Mouse (Mus musculus) limb, embryonic 10.5 days (tissue): Measurements from ENCODE around the gene Ip6k1. TPM values are rescaled to one million over a fixed set of nuclear protein-coding genes. Genes with fewer than 3 reads are reported as not detected.

Experiments
- DNase-seq: peaks from one replicate; pipeline ENCODE4 v3.0.0-alpha.2; 2017; ENCODE audit warnings: low spot score
- H3K27ac ChIP-seq: fragments of 300-500 bp; sonication (generic); 2 replicates; pipeline ENCODE4 v1.5.1; 2016; ENCODE audit warnings: mild to moderate bottlenecking
- H3K27me3 ChIP-seq: fragments of 300-500 bp; sonication (generic); 2 replicates; pipeline ENCODE4 v1.6.1; 2016; ENCODE audit warnings: low read depth, mild to moderate bottlenecking; ENCODE audit not compliant: poor library complexity, severe bottlenecking
- H3K36me3 ChIP-seq: fragments of 300-500 bp; sonication (generic); 2 replicates; pipeline ENCODE4 v1.6.1; 2016; ENCODE audit warnings: mild to moderate bottlenecking, moderate library complexity
- H3K4me1 ChIP-seq: fragments of 300-500 bp; sonication (generic); 2 replicates; pipeline ENCODE4 v1.6.1; 2016
- H3K4me3 ChIP-seq: fragments of 300-500 bp; sonication (generic); 2 replicates; pipeline ENCODE4 v1.5.1; 2016; ENCODE audit warnings: mild to moderate bottlenecking, moderate library complexity
- H3K9me3 ChIP-seq: fragments of 300-500 bp; sonication (generic); replicated peaks from 2 replicates; pipeline ENCODE4 v1.6.1; 2016; ENCODE audit warnings: mild to moderate bottlenecking
- WGBS: fragments of 180-500 bp; shearing (Covaris S2); methylation state at CpG from one replicate; pipeline ENCODE4 v1.1.7; 2016; 5-methylcytosine and 5-hydroxymethylcytosine counted together
- polyA plus RNA-seq: library from polyadenylated mRNA; unstranded; fragments of >200 nt; fragmentation: Nextera tagmentation; extraction: Ambion mirVana; gene quantifications from 2 replicates; pipeline ENCODE4 v1.2.1, GENCODE M21; 2016

The Ip6k1 gene
- polyA plus RNA-seq, 1 experiment from 2014 or later: 69.8 TPM

GRCm38 (mm10) chr9:108058291-108058690 is 56.0 kb downstream of the Ip6k1 start:
- Histone ChIP-seq H3K4me3 (no peak overlapping the region), H3K9me3 (no peaks in the 10 kb centered on the region), H3K27me3 (no peaks in the 10 kb centered on the region), H3K27ac (no peak overlapping the region), H3K36me3 (peaks cover 94% of the 10 kb centered on the region), H3K4me1 (peaks cover 3% of the 10 kb centered on the region)
- WGBS: 96% methylated on average over 9 of the region's 9 CpGs
- no peak for DNase-seq

GRCm38 (mm10) chr9:108062142-108062541 is 59.8 kb downstream of the Ip6k1 start:
- Histone ChIP-seq H3K27me3 (no peaks in the 10 kb centered on the region), H3K4me3 (no peak overlapping the region), H3K4me1 (no peaks in the 10 kb centered on the region), H3K36me3 (peaks cover 92% of the 10 kb centered on the region), H3K9me3 (no peaks in the 10 kb centered on the region), H3K27ac (no peak overlapping the region)
- WGBS: 96% methylated on average over 3 of the region's 3 CpGs
- no peak for DNase-seq

- Histone ChIP-seq H3K9me3 (no peaks in the 10 kb centered on the region), H3K27ac (no peak overlapping the region), H3K4me3 (no peak overlapping the region), H3K4me1 (peaks cover 2% of the 10 kb centered on the region; the same call in 1 of the 2 replicates), H3K36me3 (peaks cover 87% of the 10 kb centered on the region), H3K27me3 (no peaks in the 10 kb centered on the region)
- 89% methylated on average over 12 of the region's 12 CpGs for WGBS
- DNase-seq: no peak
Measured at GRCm38 (mm10) chr9:108063361-108063760, 61.1 kb downstream of the Ip6k1 start.

GRCm38 (mm10) chr9:108065491-108066011 is 63.2 kb downstream of the Ip6k1 start:
- Histone ChIP-seq H3K27me3 (no peaks in the 10 kb centered on the region), H3K4me3 (no peak overlapping the region), H3K27ac (no peak overlapping the region), H3K9me3 (no peaks in the 10 kb centered on the region), H3K4me1 (peaks cover 2% of the 10 kb centered on the region; the same call in 1 of the 2 replicates), H3K36me3 (peaks cover 86% of the 10 kb centered on the region)
- DNase-seq: no peak
- WGBS: 56% methylated on average over 5 of the region's 5 CpGs

GRCm38 (mm10) chr9:108067199-108067598 is 64.9 kb downstream of the Ip6k1 start:
- no peaks in the 10 kb centered on the region for H3K9me3 ChIP-seq
- DNase-seq: no peak
- H3K27ac ChIP-seq: no peak overlapping the region
- WGBS: 78% methylated on average over 7 of the region's 7 CpGs
- no peaks in the 10 kb centered on the region for H3K27me3 ChIP-seq
- H3K36me3 ChIP-seq: peaks cover 85% of the 10 kb centered on the region
- no peak overlapping the region for H3K4me3 ChIP-seq
- H3K4me1 ChIP-seq: peaks cover 2% of the 10 kb centered on the region; the same call in 1 of the 2 replicates

GRCm38 (mm10) chr9:108067900-108068299 is 65.6 kb downstream of the Ip6k1 start:
- Histone ChIP-seq H3K4me3 (no peak overlapping the region), H3K27me3 (no peaks in the 10 kb centered on the region), H3K27ac (0 out of 2 replicates have a peak overlapping the region, but pooled peaks have one; percentile 6), H3K9me3 (no peaks in the 10 kb centered on the region), H3K36me3 (peaks cover 80% of the 10 kb centered on the region), H3K4me1 (peaks cover 2% of the 10 kb centered on the region; the same call in 1 of the 2 replicates)
- DNase-seq: peak; percentile 90
- 20% methylated on average over 8 of the region's 8 CpGs for WGBS

- peaks cover 74% of the 10 kb centered on the region for H3K36me3 ChIP-seq
- no peak overlapping the region for H3K4me3 ChIP-seq
- 89% methylated on average over 9 of the region's 9 CpGs for WGBS
- H3K9me3 ChIP-seq: no peaks in the 10 kb centered on the region
- peaks cover 8% of the 10 kb centered on the region; the same call in 1 of the 2 replicates for H3K4me1 ChIP-seq
- no peak overlapping the region for H3K27ac ChIP-seq
- no peak for DNase-seq
- H3K27me3 ChIP-seq: no peaks in the 10 kb centered on the region
Measured at GRCm38 (mm10) chr9:108069007-108069406, 66.7 kb downstream of the Ip6k1 start.

- H3K36me3 ChIP-seq: peaks cover 69% of the 10 kb centered on the region
- no peaks in the 10 kb centered on the region for H3K27me3 ChIP-seq
- H3K4me1 ChIP-seq: peaks cover 8% of the 10 kb centered on the region; the same call in 1 of the 2 replicates
- no peak overlapping the region for H3K4me3 ChIP-seq
- H3K27ac ChIP-seq: no peak overlapping the region
- WGBS: 97% methylated on average over 7 of the region's 7 CpGs
- no peaks in the 10 kb centered on the region for H3K9me3 ChIP-seq
- no peak for DNase-seq
Measured at GRCm38 (mm10) chr9:108069529-108069928, 67.2 kb downstream of the Ip6k1 start.

- peaks cover 8% of the 10 kb centered on the region; the same call in 1 of the 2 replicates for H3K4me1 ChIP-seq
- H3K36me3 ChIP-seq: peaks cover 49% of the 10 kb centered on the region
- no peaks in the 10 kb centered on the region for H3K27me3 ChIP-seq
- no peak for DNase-seq
- H3K4me3 ChIP-seq: no peak overlapping the region
- 93% methylated on average over 4 of the region's 4 CpGs for WGBS
- no peaks in the 10 kb centered on the region for H3K9me3 ChIP-seq
- H3K27ac ChIP-seq: no peak overlapping the region
Measured at GRCm38 (mm10) chr9:108071801-108072200, 69.5 kb downstream of the Ip6k1 start.

GRCm38 (mm10) chr9:108072481-108072924 is 70.2 kb downstream of the Ip6k1 start:
- WGBS: 55% methylated on average over 9 of the region's 9 CpGs
- no peaks in the 10 kb centered on the region for H3K9me3 ChIP-seq
- no peak overlapping the region for H3K27ac ChIP-seq
- H3K27me3 ChIP-seq: no peaks in the 10 kb centered on the region
- H3K4me1 ChIP-seq: peaks cover 13% of the 10 kb centered on the region; the same call in 1 of the 2 replicates
- peaks cover 43% of the 10 kb centered on the region for H3K36me3 ChIP-seq
- no peak overlapping the region for H3K4me3 ChIP-seq
- DNase-seq: no peak

- peaks cover 18% of the 10 kb centered on the region for H3K4me1 ChIP-seq
- no peak overlapping the region for H3K27ac ChIP-seq
- WGBS: 64% methylated on average over 7 of the region's 7 CpGs
Measured at GRCm38 (mm10) chr9:108073141-108073930, 71.0 kb downstream of the Ip6k1 start.

GRCm38 (mm10) chr9:108080168-108080567 is 77.9 kb downstream of the Ip6k1 start, which contains the start of gene Mst1:
Mst1 (plus strand) TSS chr9:108080436.
- Histone ChIP-seq H3K27ac (peak within 1 kb of the TSS; percentile 90), H3K9me3 (no peaks in the 10 kb centered on the region), H3K27me3 (peaks cover 54% of the 10 kb centered on the region), H3K4me3 (peak within 1 kb of the TSS; percentile 85), H3K4me1 (peaks cover 51% of the 10 kb centered on the region), H3K36me3 (peaks cover 16% of the 10 kb centered on the region)
- DNase-seq: no peak
- 74% methylated on average over 5 of the region's 5 CpGs for WGBS

More at GRCm38 (mm10) chr9:108073141-108073930, 71.0 kb downstream of the Ip6k1 start:
- DNase-seq: no peak
- peaks cover 38% of the 10 kb centered on the region for H3K36me3 ChIP-seq
- H3K27me3 ChIP-seq: no peaks in the 10 kb centered on the region
- no peak overlapping the region for H3K4me3 ChIP-seq
- no peaks in the 10 kb centered on the region for H3K9me3 ChIP-seq

- WGBS: 4% methylated on average over 19 of the region's 19 CpGs
- Histone ChIP-seq H3K9me3 (no peaks in the 10 kb centered on the region), H3K4me3 (peak overlapping the region; percentile 29), H3K4me1 (peaks cover 46% of the 10 kb centered on the region), H3K27ac (no peak overlapping the region), H3K27me3 (peaks cover 58% of the 10 kb centered on the region), H3K36me3 (peaks cover 40% of the 10 kb centered on the region)
- no peak for DNase-seq
Measured at GRCm38 (mm10) chr9:108082549-108082948, 80.2 kb downstream of the Ip6k1 start.
